Mouse (Mus musculus): ENCODE data around the gene Sh3d21. TPM values are rescaled to one million over a fixed set of nuclear protein-coding genes. Genes with fewer than 3 reads are reported as not detected.
A peak's percentile ranks its signal among the peaks of the same experiment; 100 is the strongest.

Gene Sh3d21
- polyA plus RNA-seq, 1 experiment from 2014 or later: 8.4 TPM

GRCm38 (mm10) chr4:126115411-126115810, 47.9 kb downstream of the Sh3d21 start:
- ATAC-seq (ENCODE audit: low FRiP score, low TSS enrichment): no peak

GRCm38 (mm10) chr4:126113943-126114342, 49.3 kb downstream of the Sh3d21 start:
- Histone ChIP-seq H3K27ac (replicated peaks) (0 out of 2 replicates have a peak overlapping the region, but pooled peaks have one; percentile 8), H3K4me2 (replicated peaks; ENCODE audit: low read depth) (no peak overlapping the region), H3K9ac (ENCODE audit: low read length) (no peak overlapping the region), H3K27me3 (ENCODE audit: control insufficient read depth, insufficient read depth, low read length) (no peaks in the 10 kb centered on the region), H3K36me3 (ENCODE audit: control insufficient read depth, insufficient read depth, low read length) (no peaks in the 10 kb centered on the region), H3K4me1 (replicated peaks; ENCODE audit: control insufficient read depth, insufficient read depth) (peaks cover 12% of the 10 kb centered on the region; the same call in 1 of the 2 replicates), H3K4me3 (ENCODE audit: low read depth, low read length) (no peak overlapping the region), H3K9me3 (ENCODE audit: control insufficient read depth, low read length) (no peaks in the 10 kb centered on the region)
- WGBS: 16% methylated on average over 6 of the region's 6 CpGs
- ATAC-seq (ENCODE audit: low FRiP score, low TSS enrichment): peak; percentile 25; the same call in 1 of the 2 replicates
- peak; percentile 75 for TF ChIP-seq CTCF (IDR thresholded peaks at IDR 0.05; ENCODE audit: low read depth)
- TF ChIP-seq EP300 (optimal IDR thresholded peaks at IDR 0.05): no peak
- DNase-seq (ENCODE audit: low spot score): peak; percentile 74

More at GRCm38 (mm10) chr4:126115411-126115810, 47.9 kb downstream of the Sh3d21 start:
- no peaks in the 10 kb centered on the region for H3K27me3 ChIP-seq (ENCODE audit: control insufficient read depth, insufficient read depth, low read length)
- no peak for TF ChIP-seq EP300 (optimal IDR thresholded peaks at IDR 0.05)
- no peak for TF ChIP-seq CTCF (IDR thresholded peaks at IDR 0.05; ENCODE audit: low read depth)
- peaks cover 3% of the 10 kb centered on the region; the same call in 1 of the 2 replicates for H3K4me1 ChIP-seq (replicated peaks; ENCODE audit: control insufficient read depth, insufficient read depth)
- WGBS: 87% methylated on average over 9 of the region's 9 CpGs
- no peak overlapping the region for H3K9ac ChIP-seq (ENCODE audit: low read length)
- no peak for DNase-seq (ENCODE audit: low spot score)
- no peaks in the 10 kb centered on the region for H3K9me3 ChIP-seq (ENCODE audit: control insufficient read depth, low read length)
- no peaks in the 10 kb centered on the region for H3K36me3 ChIP-seq (ENCODE audit: control insufficient read depth, insufficient read depth, low read length)
- H3K4me3 ChIP-seq (ENCODE audit: low read depth, low read length): no peak overlapping the region
- no peak overlapping the region for H3K4me2 ChIP-seq (replicated peaks; ENCODE audit: low read depth)
- no peak overlapping the region for H3K27ac ChIP-seq (replicated peaks)

GRCm38 (mm10) chr4:126113243-126113642, 50.0 kb downstream of the Sh3d21 start:
- H3K27me3 ChIP-seq (ENCODE audit: control insufficient read depth, insufficient read depth, low read length): no peaks in the 10 kb centered on the region
- no peak overlapping the region for H3K27ac ChIP-seq (replicated peaks)
- no peaks in the 10 kb centered on the region for H3K9me3 ChIP-seq (ENCODE audit: control insufficient read depth, low read length)
- WGBS: 60% methylated on average over 4 of the region's 4 CpGs
- DNase-seq (ENCODE audit: low spot score): no peak
- ATAC-seq (ENCODE audit: low FRiP score, low TSS enrichment): no peak
- no peak overlapping the region for H3K4me2 ChIP-seq (replicated peaks; ENCODE audit: low read depth)
- no peak for TF ChIP-seq EP300 (optimal IDR thresholded peaks at IDR 0.05)
- TF ChIP-seq CTCF (IDR thresholded peaks at IDR 0.05; ENCODE audit: low read depth): no peak
- H3K36me3 ChIP-seq (ENCODE audit: control insufficient read depth, insufficient read depth, low read length): no peaks in the 10 kb centered on the region
- no peak overlapping the region for H3K9ac ChIP-seq (ENCODE audit: low read length)
- no peak overlapping the region for H3K4me3 ChIP-seq (ENCODE audit: low read depth, low read length)
- H3K4me1 ChIP-seq (replicated peaks; ENCODE audit: control insufficient read depth, insufficient read depth): peaks cover 12% of the 10 kb centered on the region; the same call in 1 of the 2 replicates

- H3K4me1 ChIP-seq (replicated peaks; ENCODE audit: control insufficient read depth, insufficient read depth): peaks cover 12% of the 10 kb centered on the region; the same call in 1 of the 2 replicates
- H3K9ac ChIP-seq (ENCODE audit: low read length): peak overlapping the region; percentile 45
- H3K27ac ChIP-seq (replicated peaks): peak overlapping the region; percentile 90
- H3K4me3 ChIP-seq (ENCODE audit: low read depth, low read length): no peak overlapping the region
- no peaks in the 10 kb centered on the region for H3K36me3 ChIP-seq (ENCODE audit: control insufficient read depth, insufficient read depth, low read length)
- DNase-seq (ENCODE audit: low spot score) (no peak), ATAC-seq (ENCODE audit: low FRiP score, low TSS enrichment) (no peak)
- H3K4me2 ChIP-seq (replicated peaks; ENCODE audit: low read depth): peak overlapping the region; percentile 30
- no peak for TF ChIP-seq EP300 (optimal IDR thresholded peaks at IDR 0.05)
- TF ChIP-seq CTCF (IDR thresholded peaks at IDR 0.05; ENCODE audit: low read depth): no peak
- no peaks in the 10 kb centered on the region for H3K9me3 ChIP-seq (ENCODE audit: control insufficient read depth, low read length)
- no peaks in the 10 kb centered on the region for H3K27me3 ChIP-seq (ENCODE audit: control insufficient read depth, insufficient read depth, low read length)
- 17% methylated on average over 7 of the region's 7 CpGs for WGBS
Measured at GRCm38 (mm10) chr4:126111153-126111549, 52.1 kb downstream of the Sh3d21 start.

- whole genome bisulfite sequencing: 9% methylated on average over 12 of the region's 12 CpGs
- H3K27ac ChIP-seq (replicated peaks): peak overlapping the region; percentile 90
- no peaks in the 10 kb centered on the region for H3K36me3 ChIP-seq (ENCODE audit: control insufficient read depth, insufficient read depth, low read length)
- DNase-seq (ENCODE audit: low spot score) (peak; percentile 88), ATAC-seq (ENCODE audit: low FRiP score, low TSS enrichment) (peak; percentile 90)
- H3K9ac ChIP-seq (ENCODE audit: low read length): peak overlapping the region; percentile 45
- peak overlapping the region; percentile 30 for H3K4me2 ChIP-seq (replicated peaks; ENCODE audit: low read depth)
- TF ChIP-seq EP300 (optimal IDR thresholded peaks at IDR 0.05): no peak
- TF ChIP-seq CTCF (IDR thresholded peaks at IDR 0.05; ENCODE audit: low read depth): peak; percentile 65
- H3K4me3 ChIP-seq (ENCODE audit: low read depth, low read length): peak overlapping the region; percentile 1; the same call in 1 of the 2 replicates
- H3K4me1 ChIP-seq (replicated peaks; ENCODE audit: control insufficient read depth, insufficient read depth): peaks cover 12% of the 10 kb centered on the region; the same call in 1 of the 2 replicates
- no peaks in the 10 kb centered on the region for H3K27me3 ChIP-seq (ENCODE audit: control insufficient read depth, insufficient read depth, low read length)
- no peaks in the 10 kb centered on the region for H3K9me3 ChIP-seq (ENCODE audit: control insufficient read depth, low read length)
Measured at GRCm38 (mm10) chr4:126110374-126111152, 52.7 kb downstream of the Sh3d21 start.

Measured in stomach, postnatal 0 days (tissue).